Mouse (Mus musculus) ovary, postnatal 10 days (tissue): ENCODE measurements around the gene Gnat1.

Experiments used
- DNase-seq: peaks from one replicate; pipeline ENCODE4 v3.0.0; 2022; ENCODE audit warnings: low spot score

The Gnat1 gene

DNA sequence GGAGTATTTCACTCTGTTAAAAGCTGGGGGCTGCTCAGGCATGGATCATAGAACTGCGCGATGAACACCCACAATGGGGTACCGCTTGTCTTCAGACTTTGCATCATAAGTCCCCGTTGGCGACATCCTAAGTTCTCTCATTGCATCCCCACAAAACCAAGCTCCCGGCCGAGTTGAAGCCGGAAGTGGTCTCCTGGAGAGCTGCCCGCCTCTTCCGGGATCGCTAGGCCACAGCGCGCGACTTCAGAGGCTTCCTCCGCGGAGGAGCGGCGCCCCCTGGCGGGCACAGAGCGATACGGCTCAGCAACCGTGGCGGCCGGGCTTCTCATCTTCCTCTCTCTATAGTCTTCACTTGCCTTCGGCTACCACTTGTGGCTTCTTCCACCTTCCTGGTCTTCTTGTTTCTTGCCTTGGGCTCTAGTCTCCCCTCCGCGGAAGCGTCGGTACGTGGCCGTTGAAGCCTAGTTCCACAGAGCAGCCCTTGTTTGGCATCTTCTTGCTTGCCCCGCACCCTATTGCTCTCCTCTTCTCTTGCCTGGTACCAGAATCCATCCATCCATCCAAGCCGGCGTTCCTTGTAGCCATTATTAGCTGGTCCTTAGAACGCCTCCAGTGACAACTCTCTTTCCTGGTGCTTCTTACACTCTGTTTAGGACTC is 34.9 kb downstream of the Gnat1 start:
- DNase-seq, result peak; percentile 88

DNA sequence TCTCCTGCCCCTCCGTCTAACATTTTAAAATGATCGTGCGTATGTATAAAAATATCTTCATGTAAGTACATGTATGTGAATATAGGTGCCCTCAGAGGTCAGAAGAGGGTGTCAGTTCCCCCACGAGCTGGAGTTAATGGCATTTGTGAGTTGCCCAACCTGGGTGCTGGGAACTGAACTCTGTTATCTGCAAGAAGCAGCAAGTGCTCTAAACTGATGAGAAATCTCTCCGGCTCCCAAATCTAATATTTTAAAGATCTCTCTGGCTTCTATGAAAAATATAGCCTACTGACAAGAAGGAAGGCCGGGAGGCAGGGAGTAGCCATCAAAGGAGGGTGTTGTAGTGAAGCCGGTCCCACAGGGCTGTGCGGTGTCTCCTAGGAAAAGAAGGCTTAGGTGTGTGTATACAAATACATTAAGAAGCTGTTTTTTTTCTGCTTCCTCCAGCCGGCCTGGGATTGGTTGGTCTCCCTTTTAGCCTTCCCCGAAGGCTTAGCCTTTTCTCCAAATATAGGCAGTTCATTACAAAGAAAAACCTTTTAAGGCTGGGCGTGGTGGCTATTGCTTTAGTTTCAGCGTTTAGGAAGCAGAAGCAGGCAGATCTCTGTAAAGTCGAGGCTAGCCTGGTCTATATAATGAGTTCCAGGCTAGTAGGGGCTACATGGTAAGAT is 35.8 kb downstream of the Gnat1 start:
- DNase-seq, result no peak

DNA sequence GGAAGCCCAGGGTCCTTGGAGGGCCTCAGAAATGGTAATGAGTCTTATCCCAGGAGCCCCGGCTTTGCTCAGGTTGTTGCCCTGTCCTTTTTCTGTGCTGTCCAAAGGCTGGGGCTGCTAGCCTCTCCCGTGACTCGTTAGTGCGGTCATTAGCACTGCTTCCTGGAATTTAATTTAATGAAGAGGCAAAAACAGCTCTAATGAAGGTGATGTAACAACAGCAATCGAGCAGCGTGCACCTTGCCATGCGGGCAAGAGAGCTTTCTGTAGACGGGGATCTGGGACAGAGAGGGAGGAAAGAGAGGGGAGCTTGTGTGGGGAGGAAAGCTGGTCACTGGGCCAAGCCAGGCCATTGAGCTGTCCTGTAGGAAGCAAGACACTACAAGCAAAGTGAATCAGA is 37.8 kb downstream of the Gnat1 start:
- DNase-seq, result no peak

DNA sequence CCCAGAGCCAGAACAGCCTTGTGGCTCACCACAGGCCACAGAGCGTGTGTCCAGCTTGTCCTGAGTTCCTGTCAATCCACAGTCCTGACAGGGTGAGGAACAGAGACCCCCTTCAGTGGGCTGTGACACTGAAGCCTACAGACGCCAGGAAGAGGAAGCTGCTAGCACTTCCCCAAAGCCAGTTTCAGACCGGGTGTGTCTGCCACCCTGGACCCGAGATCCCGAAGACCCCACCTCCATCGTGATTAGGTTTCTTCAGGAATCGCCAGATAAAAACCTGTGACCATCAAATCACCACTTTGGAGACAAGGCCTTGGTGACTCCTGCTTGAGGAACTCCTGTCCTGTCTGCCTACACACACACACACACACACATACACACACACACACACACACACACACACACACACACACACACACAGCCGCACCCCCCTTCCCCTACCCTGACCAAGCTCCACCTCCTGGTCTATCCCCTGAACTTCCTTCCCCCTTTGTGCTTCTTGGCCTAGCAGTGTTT is 39.2 kb downstream of the Gnat1 start:
- no peak for DNase-seq

DNA sequence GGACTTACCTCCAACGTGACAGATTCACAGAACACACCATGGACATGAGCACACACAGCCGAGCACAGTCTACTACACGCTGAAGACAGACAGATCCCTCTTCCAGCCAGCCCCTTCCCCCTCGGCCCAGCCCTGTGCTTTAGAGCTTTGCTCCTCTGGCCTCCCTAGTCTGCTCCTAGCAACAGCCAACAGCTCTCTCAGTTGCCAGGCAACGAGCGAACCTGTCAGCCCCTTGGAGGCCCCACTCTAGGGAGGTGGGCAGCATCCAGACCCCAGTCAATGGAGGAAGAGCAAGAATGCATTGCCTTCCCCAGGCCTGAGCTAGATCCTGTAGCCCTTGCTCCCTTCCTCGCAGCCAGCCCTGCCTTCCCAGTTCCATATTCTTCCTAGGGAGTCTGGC is 42.4 kb downstream of the Gnat1 start:
- DNase-seq, result no peak

DNA sequence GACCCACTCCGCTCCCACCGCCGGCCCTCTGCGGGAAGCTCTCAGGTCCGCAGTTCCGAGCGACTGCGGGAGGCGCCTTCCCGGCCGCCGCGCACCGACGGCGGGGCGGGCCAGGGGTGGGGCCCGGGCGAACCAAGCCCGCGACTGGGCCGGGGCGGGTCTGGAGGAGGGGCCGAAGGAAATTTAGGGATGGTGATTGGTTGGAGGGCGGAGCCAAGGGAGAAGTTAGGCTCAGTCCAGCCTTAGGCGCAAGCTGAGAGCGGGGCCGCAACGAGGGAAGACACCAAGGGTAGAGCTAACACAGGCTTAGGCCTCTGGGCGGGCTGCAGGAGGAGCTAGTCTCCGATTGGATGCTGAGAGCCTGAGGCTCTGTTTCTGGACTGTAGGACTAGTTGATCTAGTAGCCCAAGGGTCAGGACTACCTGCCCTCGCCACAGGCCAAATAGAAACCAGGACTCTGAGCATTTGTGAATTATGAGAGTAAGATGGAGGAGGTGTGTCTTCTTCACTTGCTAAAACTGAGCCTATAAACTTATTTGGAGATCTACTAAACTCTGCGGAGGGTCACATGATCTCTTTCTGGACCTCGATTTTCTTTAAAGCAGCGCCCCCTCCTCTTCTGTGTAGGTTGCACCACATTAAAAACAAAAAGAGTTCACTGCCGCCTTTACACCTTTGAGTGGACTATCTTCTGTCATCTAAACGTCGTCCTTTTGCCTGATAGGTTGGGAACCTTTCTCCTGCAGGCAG is 44.1 kb downstream of the Gnat1 start, which contains the start of gene Gnai2:
Gene Gnai2, minus strand, starts transcription at position 89 of the 750 bp plus-strand sequence.
- peak; percentile 90 for DNase-seq

DNA sequence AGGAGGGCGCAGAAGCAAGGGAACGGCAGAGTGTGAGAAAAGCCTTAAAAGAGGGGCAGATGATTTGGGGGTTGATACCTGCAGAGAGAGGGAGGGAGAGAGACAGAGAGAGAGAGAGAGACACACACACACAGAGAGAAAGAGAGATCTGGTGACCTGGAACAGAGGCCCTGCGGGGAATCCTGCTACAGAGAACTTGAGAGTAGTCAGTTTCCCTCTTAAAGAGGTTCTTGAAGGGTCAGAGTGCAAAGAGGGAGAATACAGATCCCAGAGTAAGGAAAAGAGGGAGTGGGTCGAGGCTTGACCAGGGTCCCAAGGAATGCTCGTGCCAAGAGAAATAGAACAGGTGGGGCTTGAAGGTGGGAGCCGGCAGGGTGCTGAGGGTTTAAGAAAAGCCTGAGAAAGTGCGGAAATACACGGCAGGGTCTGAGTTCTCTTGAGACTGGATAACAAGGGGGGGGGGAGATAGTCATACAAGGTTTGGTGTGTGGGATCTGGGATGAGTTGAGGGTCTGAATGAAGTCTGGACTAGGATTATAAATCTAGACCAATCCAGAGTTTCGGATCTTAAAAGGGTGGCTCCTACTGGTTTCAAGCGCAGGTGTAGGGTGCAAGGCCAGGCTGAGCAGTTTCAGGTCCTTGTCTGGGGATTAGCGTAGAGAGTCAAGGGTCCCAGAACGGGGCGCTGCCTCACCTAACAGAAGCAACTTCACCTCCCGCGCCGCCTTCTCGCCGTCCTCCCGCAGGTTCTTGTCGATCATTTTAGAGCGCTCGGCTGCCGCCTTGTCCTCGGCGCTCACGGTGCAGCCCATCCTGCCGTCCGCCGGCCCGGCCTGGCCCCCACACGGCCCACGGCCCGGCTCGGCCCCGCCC is 44.9 kb downstream of the Gnat1 start:
- DNase-seq, result no peak

DNA sequence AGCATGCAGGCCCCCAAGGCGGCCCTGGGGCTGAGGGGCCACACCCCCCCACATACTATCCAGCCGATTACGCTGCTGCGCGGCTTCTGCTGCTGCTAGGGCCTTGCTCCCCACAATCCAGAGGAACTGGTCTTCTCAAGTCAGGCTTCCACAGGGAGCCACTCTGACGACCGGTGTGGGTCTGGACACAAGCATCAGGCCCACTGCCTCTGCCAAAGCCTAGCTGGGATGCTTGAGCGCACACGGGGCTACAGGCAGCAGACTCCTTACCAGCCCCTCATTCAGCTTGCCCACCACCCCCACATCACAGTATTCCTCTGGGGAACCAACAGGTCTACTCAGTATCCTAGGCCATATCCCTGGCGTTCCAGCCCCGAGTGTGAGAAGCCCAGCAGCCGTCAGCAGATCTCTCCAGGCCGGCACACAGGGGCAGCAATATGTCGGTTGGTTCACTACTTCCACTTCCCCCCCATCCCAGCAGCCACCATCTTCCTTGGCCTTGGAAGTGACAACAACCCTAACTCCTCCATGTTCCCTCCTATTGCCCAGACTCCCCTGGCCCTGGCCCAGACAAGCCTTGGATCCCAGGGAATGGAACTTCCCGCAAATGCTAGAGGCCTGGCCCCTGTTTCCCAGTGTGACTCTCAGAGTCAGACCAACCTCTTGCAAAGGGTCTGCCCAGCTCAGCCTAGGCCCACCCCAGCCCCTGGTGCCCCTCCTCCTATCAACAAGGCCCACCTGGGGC is 45.7 kb downstream of the Gnat1 start:
- no peak for DNase-seq

DNA sequence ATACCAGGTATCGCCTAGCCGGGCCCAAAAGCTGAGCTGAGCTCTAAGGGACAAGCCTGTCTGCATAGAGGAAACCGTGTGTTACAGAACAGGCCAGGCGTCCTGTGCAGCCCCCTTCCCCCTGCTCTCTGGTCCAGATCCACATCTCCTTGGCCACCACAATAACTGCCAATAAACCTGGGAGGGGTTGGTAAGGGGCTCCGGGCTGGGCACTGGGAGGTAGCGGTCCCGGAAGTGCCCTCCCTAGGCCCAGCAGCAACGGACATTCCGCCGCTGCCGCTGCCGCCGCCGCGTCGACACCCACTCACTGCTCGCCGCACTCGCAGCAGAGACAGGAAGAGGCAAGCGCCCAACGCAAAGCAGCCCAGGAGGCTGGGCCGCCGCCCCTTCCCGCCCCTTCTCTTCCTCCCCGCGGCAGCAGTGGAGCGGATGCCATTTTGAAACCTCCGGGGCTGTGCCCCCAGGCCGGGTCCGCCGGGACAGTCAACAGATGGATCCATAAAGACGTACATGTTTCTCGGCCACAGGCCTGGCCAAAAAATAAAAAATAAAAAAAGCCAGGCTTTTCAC is 46.3 kb downstream of the Gnat1 start:
- no peak for DNase-seq

DNA sequence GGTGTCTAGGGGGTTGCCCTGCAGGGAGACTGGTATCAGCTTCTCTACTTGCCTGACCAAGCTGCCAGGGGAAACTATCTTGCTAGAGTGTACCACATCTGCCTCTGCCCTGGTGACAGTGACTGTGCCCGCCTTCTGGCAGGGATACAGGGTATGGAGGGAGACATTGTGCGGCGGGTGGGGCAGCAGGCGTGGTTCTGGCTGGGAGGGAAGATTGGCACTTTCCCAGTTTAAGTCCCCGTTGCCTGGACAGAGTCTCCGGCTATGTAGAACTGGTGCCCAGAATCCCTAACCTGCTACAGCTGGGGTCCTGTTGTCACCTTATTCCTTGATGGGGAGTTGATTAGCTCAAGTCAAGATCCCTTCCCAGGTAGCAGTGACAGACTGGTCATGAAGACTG is 47.0 kb downstream of the Gnat1 start:
- no peak for DNase-seq

DNA sequence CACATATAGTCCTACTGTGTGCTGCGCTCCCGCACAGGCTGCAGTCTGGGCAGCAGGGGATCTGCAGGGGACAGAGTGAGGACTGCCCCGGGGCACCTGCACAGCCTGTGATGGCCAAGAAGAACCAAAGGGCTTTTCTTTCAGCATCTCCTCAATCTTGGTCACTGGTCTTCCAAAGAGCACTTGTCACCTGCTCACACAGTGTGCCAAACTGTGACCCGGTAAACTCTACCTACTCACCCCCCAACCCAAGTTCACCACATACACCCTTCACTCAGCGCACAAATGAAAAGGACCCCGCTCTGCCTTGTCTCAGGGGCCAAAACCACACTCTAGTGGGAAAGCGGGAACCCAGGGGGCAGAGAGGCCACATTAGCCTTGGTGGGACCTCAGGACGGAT is 47.7 kb downstream of the Gnat1 start:
- no peak for DNase-seq

DNA sequence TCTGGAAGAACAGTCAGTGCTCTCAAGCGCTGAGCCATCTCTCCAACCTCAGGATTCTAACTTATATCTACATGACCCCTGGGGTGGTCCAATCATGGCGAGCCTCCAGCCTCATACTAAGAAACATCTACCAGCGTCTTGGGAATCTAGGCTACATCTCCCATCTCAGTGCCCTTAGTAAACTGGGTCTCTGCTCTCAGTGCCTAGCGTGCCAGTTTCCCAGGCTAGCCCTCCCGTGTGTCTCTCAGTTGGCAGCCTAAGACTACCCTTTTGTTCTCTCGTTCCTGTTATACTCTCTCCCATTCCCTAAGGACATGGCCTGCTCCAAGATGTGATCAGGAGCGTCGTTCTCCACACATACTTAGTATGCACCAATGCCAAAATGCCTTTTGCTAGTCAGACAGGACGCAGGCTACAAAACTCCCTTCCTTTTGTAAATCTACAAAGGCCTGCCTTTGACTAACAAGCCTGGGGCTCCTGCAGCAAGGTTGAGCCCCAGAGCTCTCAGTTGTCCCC is 48.1 kb downstream of the Gnat1 start:
- DNase-seq, result no peak

DNA sequence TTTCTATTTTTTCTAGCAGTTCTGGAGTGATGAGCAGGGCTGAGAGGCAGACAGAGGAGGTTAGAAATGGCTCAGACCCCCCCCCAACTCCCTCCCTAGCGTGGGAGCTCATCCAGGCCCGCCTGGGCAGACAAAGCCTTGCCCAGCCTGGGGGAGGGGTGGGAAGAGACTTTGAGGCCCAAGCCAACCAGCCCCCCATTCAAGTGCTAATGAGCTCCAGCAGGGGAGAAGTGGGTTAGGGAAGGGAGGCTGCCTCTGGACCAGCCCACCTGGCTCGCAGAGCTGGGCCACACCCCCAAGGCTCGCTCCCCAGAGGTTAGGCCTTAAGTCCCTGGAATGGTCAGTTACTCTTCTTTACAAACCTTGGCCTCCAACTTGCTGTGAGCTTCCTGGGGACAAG is 48.9 kb downstream of the Gnat1 start:
- no peak for DNase-seq

DNA sequence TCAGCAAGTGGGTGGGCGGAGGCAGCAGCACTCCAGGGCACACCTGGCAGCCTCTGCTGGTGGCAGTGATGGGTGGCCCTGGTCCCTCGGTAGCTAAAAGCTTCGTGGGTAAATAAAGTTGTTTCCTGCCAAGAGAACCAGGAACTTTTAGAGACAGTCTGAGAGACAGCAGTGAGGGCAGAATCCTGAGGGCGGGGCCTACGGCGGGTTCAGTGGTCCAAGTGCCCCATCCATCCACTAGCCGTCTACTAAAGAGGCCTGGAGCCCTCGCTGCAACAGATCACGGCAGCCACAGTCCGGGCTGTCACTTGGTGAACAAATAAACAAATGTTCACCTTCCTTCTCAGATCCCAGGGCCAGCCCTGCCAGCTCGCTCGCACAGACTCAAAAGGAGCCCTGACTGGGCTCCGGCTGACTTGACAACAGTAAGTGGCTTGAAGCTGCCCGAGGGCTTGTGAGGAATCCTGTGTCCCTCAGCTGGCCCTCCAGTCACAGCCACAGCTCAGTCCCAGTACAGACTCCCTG is 49.5 kb downstream of the Gnat1 start:
- DNase-seq, result no peak

DNA sequence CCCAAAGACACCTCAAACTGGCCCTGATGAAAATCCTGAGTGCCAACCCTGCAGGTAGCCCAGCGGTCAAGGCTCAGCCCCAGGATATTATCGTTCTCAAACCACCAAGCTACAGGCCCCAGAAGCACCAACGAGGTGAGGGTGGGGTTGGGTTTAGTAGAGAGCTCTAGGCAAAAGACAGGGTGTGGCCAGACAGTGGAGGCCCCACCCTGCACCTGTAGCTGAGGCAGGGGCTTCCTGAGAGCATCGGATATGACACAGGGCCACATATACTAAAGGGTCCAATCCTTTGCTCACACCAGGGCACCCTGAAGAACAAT is 50.1 kb downstream of the Gnat1 start:
- DNase-seq, result no peak

DNA sequence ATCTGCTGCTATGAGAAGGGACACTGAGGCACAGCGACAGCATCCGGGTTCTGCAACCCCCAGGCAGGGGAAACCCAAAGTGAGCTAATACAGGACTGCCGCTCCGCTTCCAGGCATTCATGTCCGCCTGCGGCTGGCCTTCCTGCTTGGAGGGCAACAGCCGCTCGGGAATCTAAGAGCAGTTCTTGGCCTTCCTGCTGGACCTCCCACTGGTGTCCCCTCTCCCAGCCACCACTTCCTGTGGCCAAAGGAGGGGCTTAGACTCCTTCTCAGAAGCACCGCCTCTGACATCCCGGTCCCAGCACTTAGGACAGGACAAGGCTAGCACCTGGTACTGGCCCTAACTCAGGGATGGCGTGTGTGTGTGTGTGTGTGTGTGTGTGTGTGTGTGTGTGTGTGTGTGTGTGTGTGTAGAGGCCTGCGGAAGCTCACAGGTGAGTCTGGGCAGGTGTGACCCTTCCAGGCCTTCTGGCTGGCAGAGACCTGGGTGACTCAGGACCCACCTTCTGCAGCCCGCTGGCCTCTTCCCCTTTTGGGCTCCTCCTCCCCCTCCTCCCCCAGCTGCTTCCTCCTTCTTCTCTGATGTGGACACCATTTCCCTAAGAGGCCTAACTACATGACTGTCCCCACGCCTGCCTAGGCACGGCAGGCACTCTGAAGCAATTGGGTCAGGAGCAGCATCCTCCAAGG is 50.6 kb downstream of the Gnat1 start:
- DNase-seq, result no peak

DNA sequence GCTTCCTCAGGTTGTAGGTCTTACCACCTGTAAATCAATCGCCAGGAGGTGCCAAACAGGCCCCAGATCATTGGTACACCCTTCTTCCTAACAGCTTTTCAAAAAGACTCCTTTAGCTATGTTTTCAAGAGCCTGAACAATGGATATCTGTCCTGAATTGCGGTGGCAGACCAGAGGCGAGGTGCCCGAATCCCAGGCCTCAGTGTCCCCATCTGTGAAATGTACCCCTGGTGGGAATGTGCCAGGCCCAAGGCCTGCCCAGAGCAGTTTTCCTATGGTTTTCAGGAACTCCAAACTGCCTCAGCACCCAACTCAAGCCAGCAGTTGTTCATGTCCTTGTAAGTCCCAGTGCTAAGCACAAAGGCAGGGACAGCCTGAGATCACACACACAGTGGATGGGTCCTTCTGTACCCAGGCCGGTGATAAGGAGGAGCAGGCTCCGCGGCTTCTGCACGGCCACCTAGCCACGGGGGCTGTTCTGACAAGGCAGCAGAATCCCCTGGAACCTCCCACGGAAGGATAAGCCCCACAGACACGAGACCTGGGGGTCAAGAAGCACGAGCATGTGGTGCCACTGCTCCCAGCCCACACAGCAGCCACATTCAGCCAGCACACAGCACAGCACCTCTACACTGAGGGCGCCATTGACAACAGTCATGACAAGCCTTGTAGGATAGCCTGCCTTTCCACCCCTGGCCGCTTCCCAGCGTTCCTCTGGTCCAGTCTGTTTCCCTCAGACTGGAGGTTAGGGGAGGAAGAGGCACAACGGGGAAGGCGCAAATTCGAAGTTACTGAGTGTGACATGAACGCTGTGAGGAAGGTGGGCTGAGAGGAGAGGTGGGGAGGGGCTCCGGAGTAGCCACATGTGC is 51.9 kb downstream of the Gnat1 start:
- no peak for DNase-seq

DNA sequence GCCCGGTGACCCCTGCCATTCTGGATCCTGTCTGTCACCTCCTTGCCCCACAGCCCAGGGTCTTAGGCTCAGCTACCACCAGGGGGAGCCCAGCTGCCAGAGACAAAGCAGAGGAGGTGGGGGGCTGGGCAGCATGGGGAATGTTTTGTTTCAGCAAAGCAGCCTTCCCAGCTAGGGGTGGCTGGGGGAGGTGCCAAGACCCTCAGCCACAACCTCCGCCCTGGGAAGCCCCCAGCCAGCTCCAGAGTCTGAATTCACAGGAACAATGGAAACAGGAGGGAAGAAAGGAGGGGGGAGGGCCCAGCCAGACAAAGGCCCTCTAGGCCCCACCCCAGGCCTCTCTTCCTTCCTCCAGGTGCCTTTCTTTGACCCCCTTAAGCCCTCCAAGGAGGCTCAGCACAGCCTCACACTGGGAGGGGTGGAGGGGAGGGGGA is 52.7 kb downstream of the Gnat1 start:
- no peak for DNase-seq
